ENCODE assay signal across 28 mouse cellular contexts in genomic region chr3:22091681-22092080, GRCm38 (mm10). TPM values are rescaled to one million over a fixed set of nuclear protein-coding genes. Genes with fewer than 3 reads are reported as not detected.
DNase-seq lines count a peak whose midpoint lies in the region; ATAC-seq and TF ChIP-seq lines count a peak whose summit lies in the region.
"Had no signal": no experiment of that assay in that cellular context is flagged by ENCODE, and none has a peak within 500 bp of the region (broad histone marks: within the 10 kb centered on the region; RNA-seq: fewer than 3 reads in every experiment).

No protein-coding gene starts in this region.

- no peak for TF ChIP-seq POLR2A in heart, adult 2 months (IDR thresholded peaks at IDR 0.05; ENCODE audit: insufficient read depth, low read depth, low read length)

- intact Hi-C loops in heart, adult 2 months (cut with DNase I) = loop anchor here (5.0 kb wide), 1 partner anchor 51 kb away; no protein-coding TSS in a partner anchor

- WGBS in heart, adult 2 months = 83% methylated on average over 3 of the region's 3 CpGs
- WGBS in heart, embryonic 11.5 days (ENCODE audit: insufficient replicate concordance) = 90% methylated on average over 3 of the region's 3 CpGs
- 70% methylated on average over 3 of the region's 3 CpGs for WGBS in kidney, postnatal 0 days

- H3K9ac ChIP-seq in heart, adult 2 months (ENCODE audit: low read depth, low read length) = no peak overlapping the region
- H3K9ac ChIP-seq in heart, embryonic 11.5 days (ENCODE audit: low read depth, low read length) = no peak overlapping the region
- no peak overlapping the region for H3K9ac ChIP-seq in kidney, postnatal 0 days (ENCODE audit: low read depth, low read length)
- H3K9ac ChIP-seq: embryonic facial prominence, embryonic 12.5 days; heart, embryonic 13.5 days; hindbrain, embryonic 14.5 days; limb, embryonic 12.5 days; liver, embryonic 15.5 days; neural tube, embryonic 12.5 days had no signal

- H3K27ac ChIP-seq in heart, adult 2 months = peak overlapping the region; percentile 10; the same call in 1 of the 2 replicates
- H3K27ac ChIP-seq in heart, embryonic 11.5 days (ENCODE audit: low read depth, low read length) = no peak overlapping the region
- 0 out of 2 replicates have a peak overlapping the region, but pooled peaks have one; percentile 47 for H3K27ac ChIP-seq in kidney, postnatal 0 days
- H3K27ac ChIP-seq: embryonic facial prominence, embryonic 12.5 days; heart, embryonic 13.5 days; hindbrain, embryonic 14.5 days; left cerebral cortex, adult 2 months; neural tube, embryonic 12.5 days had no signal

- H3K36me3 ChIP-seq in heart, adult 2 months (ENCODE audit: control insufficient read depth, insufficient read depth, low read length) = peaks cover 19% of the 10 kb centered on the region
- H3K36me3 ChIP-seq in heart, embryonic 11.5 days (ENCODE audit: control insufficient read depth, insufficient read depth, low read length) = no peaks in the 10 kb centered on the region
- H3K36me3 ChIP-seq in kidney, postnatal 0 days (ENCODE audit: insufficient read depth, low read length) = no peaks in the 10 kb centered on the region
- H3K36me3 ChIP-seq: embryonic facial prominence, embryonic 12.5 days; heart, embryonic 13.5 days; liver, embryonic 15.5 days; neural tube, embryonic 12.5 days had no signal

- H3K4me2 ChIP-seq in heart, embryonic 11.5 days = no peak overlapping the region
- no peak overlapping the region for H3K4me2 ChIP-seq in kidney, postnatal 0 days (ENCODE audit: low read length)
- H3K4me2 ChIP-seq: embryonic facial prominence, embryonic 12.5 days; heart, embryonic 13.5 days; hindbrain, embryonic 14.5 days; limb, embryonic 12.5 days; liver, embryonic 15.5 days; midbrain, embryonic 11.5 days; neural tube, embryonic 12.5 days had no signal

- TF ChIP-seq CTCF in heart, adult 2 months (IDR thresholded peaks at IDR 0.05) = no peak
- no peak for TF ChIP-seq CTCF in kidney, postnatal 0 days (IDR thresholded peaks at IDR 0.05; ENCODE audit: low read depth)

- ATAC-seq in heart, embryonic 11.5 days (replicated peaks; ENCODE audit: insufficient number of reproducible peaks, low FRiP score, low TSS enrichment) = no peak
- ATAC-seq in kidney, postnatal 0 days (replicated peaks; ENCODE audit: low FRiP score, low read depth) = no peak
- ATAC-seq: forebrain, embryonic 14.5 days; inflammation-experienced regulatory T-cells, adult 6 months had no signal

- no peaks in the 10 kb centered on the region for H3K9me3 ChIP-seq in heart, embryonic 11.5 days (replicated peaks; ENCODE audit: control insufficient read depth, low read length)
- H3K9me3 ChIP-seq in kidney, postnatal 0 days (replicated peaks; ENCODE audit: low read length) = no peaks in the 10 kb centered on the region
- H3K9me3 ChIP-seq: embryonic facial prominence, embryonic 12.5 days; G1E; heart, embryonic 13.5 days; limb, embryonic 12.5 days; liver, embryonic 15.5 days; neural tube, embryonic 12.5 days had no signal

- peaks cover 27% of the 10 kb centered on the region for H3K4me1 ChIP-seq in heart, adult 2 months (ENCODE audit: control insufficient read depth, insufficient read depth, low read length)
- peaks cover 28% of the 10 kb centered on the region for H3K4me1 ChIP-seq in heart, embryonic 11.5 days (ENCODE audit: control insufficient read depth, insufficient read depth, low read length)
- peaks cover 11% of the 10 kb centered on the region for H3K4me1 ChIP-seq in kidney, postnatal 0 days (replicated peaks; ENCODE audit: insufficient read depth, low read length)

- no peak for DNase-seq in heart, adult 2 months
- DNase-seq in kidney, postnatal 0 days (ENCODE audit: low spot score) = no peak
- DNase-seq in kidney, postnatal 10 days = no peak
- DNase-seq in lung, postnatal 36 days = peak; percentile 42
- DNase-seq in lung, postnatal 14 days = no peak
- DNase-seq in c-Kit-positive CD71-positive TER-119-positive erythroid progenitor cells, embryonic 14.5 days (ENCODE audit: low spot score) = no peak
- DNase-seq: adrenal gland, postnatal 10 days; cerebellum, adult 11-12 months; cerebellum, adult 9-11 months; embryo, embryonic 11 days; gastrocnemius, postnatal 25 days; right cerebral cortex, adult 18-20 months; spleen, adult 18-20 months; thymus, postnatal 14 days had no signal

- H3K79me2 ChIP-seq in heart, adult 2 months (replicated peaks; ENCODE audit: control insufficient read depth, insufficient read depth, low read length) = peaks cover 8% of the 10 kb centered on the region; the same call in 1 of the 2 replicates

- no peak for TF ChIP-seq EP300 in heart, adult 2 months (IDR thresholded peaks at IDR 0.05; ENCODE audit: insufficient read depth, low read depth, low read length)

- no peaks in the 10 kb centered on the region for H3K27me3 ChIP-seq in heart, adult 2 months (ENCODE audit: control insufficient read depth, insufficient read depth, low read length)
- no peaks in the 10 kb centered on the region for H3K27me3 ChIP-seq in heart, embryonic 11.5 days (ENCODE audit: control insufficient read depth, insufficient read depth, low read length)
- H3K27me3 ChIP-seq in kidney, postnatal 0 days (ENCODE audit: insufficient read depth, low read length) = no peaks in the 10 kb centered on the region
- H3K27me3 ChIP-seq: embryonic facial prominence, embryonic 12.5 days; heart, embryonic 13.5 days; limb, embryonic 12.5 days; liver, embryonic 15.5 days; neural tube, embryonic 12.5 days had no signal

- no peak overlapping the region for H3K4me3 ChIP-seq in heart, adult 2 months
- H3K4me3 ChIP-seq in heart, embryonic 11.5 days (ENCODE audit: low read depth, low read length) = no peak overlapping the region
- no peak overlapping the region for H3K4me3 ChIP-seq in kidney, postnatal 0 days (replicated peaks; ENCODE audit: low read depth, low read length)
- H3K4me3 ChIP-seq: embryonic facial prominence, embryonic 12.5 days; heart, embryonic 13.5 days; layer of hippocampus, adult 2 months; left cerebral cortex, adult 2 months; limb, embryonic 12.5 days; liver, embryonic 15.5 days; myocyte; neural tube, embryonic 12.5 days had no signal

RNA-seq across cellular contexts. Expression of gene Tbl1xr1, which starts 15.2 kb away (rescaled TPM):
- 10 to 100 TPM; 63.2 to 67.2 TPM for total RNA-seq in heart, adult 2 months (2021)
- 13.5 and 34.8 TPM in 2 replicates for polyA plus RNA-seq in heart, adult 2 months (2012; rRNA removed)
- 16.9 and 21.4 TPM in 2 replicates for polyA plus RNA-seq in heart, embryonic 11.5 days (2014; fragmentation: Nextera tagmentation; extraction: Ambion mirVana)
- 10.7 and 12.2 TPM in 2 replicates for polyA plus RNA-seq in kidney, postnatal 0 days (2015; fragmentation: Nextera tagmentation; extraction: Ambion mirVana)
